Mouse (Mus musculus) mature B cell (primary cell): ENCODE measurements around the gene Timm50.

Source experiments
- in situ Hi-C: fragments of 300-500 bp; cut with MboI; formaldehyde crosslinking; loops from 2 replicates; pipeline ENCODE4 v1.14.3; 2019

Gene Timm50

DNA sequence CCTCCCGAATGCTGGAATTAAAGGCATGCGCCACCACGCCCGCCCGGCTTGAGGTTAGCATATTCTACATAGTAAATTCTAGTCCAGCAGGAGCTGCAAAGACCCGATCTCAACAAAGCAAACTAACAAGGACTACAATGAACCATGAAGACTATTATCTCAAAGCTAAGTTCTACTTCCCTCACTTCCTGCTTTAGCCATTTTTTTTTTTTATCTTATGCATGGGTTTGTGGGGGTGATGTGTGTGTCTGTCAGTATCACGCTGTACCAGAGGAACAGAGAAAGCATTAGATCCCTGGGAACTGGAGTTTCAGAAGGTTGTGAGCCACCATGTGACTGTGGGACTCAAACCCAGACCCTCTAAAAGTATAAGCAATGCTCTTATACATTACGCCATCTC is 13.4 kb upstream of the Timm50 start:
- in situ Hi-C loops = no loop called here

- in situ Hi-C loops = no loop called here
These were observed 10.3 kb upstream of the Timm50 start for GRCm38 (mm10) chr7:28321974-28322720.

DNA sequence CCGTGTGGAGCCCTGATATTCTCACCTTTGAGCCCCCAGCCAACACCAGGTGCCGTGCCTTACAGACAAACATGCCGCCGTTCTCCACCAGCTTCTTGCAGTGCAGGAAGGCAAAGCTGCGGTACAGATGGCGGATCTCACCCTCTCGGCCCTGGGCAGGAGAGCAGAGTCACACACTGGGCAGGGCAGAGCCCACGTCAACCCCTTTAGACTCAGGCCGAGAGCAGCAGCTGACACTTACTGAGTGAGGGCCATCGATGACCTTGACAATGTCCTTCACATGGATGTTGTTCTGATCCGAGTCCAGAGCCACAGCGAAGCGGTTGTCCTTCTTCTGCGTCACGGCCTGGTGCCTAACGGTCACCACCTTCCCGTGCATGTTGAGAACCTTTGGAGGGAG is 6.8 kb upstream of the Timm50 start:
- in situ Hi-C loops = no loop called here

- in situ Hi-C loops = no loop called here
These were observed 6.2 kb upstream of the Timm50 start for GRCm38 (mm10) chr7:28318036-28318435.

DNA sequence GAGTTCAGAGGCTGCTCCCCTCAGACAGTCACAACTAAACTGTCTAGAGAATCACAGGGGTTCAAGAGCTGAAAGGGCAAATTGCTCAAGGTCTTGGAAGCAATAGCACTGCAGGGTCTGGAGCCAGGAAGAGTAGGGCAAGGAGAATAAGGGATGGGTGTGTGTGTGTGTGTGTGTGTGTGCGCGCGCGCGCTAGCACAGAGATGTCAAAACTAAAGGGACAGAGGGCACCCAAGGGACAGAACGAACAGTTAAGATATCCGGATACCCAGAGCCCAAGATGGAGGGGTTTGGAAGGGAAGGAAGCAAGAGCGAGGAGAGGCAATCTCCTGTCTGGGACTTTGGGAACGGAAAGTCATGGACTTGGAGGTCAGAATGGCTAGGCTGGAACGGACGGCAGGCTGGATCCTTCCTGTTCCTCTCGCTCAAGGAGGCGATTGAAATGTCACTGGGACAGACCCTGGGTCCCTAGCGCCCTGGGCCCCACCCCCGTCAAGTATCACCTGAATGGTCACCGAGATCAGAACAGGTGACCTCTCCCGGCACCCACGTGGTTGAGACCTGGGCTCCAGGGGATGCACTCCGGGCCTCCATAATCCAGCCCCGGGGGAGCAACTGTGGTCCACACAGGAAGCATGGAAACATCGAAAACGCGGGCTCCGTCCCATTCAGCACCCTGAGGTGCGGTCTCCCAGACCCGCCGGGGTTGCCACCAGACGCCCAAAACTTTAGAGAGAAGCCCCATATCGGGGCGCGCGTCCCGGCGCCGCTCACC is 534 bp downstream of the Timm50 start:
- in situ Hi-C loops = no loop called here

GRCm38 (mm10) chr7:28309737-28310136 is 2.1 kb downstream of the Timm50 start:
- in situ Hi-C loops = no loop called here

GRCm38 (mm10) chr7:28306216-28306615 is 5.7 kb downstream of the Timm50 start:
- in situ Hi-C loops = no loop called here

DNA sequence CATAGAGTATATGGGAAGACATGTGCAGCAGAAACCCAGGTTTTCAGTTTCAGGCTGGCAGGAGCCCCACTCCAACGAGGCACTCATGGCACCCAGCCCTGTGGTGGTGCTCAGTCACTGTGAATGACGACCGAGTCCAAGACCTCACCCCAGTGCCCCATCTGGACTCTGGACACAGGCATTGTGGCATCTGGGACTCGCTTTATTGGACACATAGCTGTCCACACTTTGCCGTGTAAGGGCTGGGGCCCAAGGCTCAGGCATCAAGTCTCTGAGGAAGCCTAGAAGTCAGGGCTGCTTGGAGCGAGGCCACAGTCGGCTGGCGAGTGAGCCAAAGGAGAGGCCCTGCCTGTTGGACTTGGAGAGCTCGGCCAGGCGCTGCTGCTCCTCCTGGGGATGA is 6.2 kb downstream of the Timm50 start:
- in situ Hi-C loops = no loop called here

GRCm38 (mm10) chr7:28301616-28302433 is 10.0 kb downstream of the Timm50 start, which contains the start of gene Dll3:
Dll3 (minus strand) TSS chr7:28302238.
- in situ Hi-C loops = no loop called here

DNA sequence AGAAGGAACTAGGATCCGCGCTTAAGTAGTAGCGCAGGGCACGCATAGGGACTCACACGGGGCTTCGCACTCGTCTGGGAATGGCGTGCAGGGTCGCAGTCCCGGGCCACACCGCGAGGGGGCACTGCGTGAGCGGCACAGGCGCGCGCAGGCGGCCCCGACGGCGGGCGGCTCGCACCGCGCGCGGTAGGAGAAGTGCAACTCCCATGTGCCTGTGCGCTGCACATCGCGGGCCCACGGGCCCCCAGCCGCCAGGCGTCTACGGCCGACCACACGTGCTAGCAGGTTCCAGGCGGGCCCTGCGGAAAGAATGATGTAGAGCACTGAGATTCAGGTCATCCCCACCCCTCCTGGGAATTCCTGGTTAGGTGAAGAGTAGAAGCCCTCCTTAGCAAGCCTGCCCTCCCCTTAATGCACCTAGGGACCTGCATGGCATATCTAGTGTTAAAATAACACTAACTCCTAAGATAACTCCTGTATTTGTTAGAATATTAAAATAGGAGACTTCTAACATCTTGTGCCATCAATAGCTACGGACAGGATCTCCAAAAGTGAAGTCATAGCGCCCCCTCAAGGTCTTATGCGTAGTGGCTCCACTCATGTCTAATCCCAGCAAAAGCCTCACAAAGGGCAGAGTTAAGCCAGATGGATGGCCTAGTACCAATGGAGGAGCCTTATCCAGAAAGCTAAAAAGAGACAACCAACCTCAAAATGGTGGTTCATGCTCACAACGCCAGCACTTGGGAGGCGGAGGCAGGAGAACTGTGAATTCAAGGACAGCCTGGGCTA is 12.8 kb downstream of the Timm50 start:
- in situ Hi-C loops = no loop called here

- in situ Hi-C loops = no loop called here
These were observed 17.4 kb downstream of the Timm50 start for GRCm38 (mm10) chr7:28294481-28294880.

GRCm38 (mm10) chr7:28290638-28291590 is 21.0 kb downstream of the Timm50 start, which contains the start of gene Selenov:
Selenov (minus strand) TSS chr7:28291186.
- in situ Hi-C loops = no loop called here

DNA sequence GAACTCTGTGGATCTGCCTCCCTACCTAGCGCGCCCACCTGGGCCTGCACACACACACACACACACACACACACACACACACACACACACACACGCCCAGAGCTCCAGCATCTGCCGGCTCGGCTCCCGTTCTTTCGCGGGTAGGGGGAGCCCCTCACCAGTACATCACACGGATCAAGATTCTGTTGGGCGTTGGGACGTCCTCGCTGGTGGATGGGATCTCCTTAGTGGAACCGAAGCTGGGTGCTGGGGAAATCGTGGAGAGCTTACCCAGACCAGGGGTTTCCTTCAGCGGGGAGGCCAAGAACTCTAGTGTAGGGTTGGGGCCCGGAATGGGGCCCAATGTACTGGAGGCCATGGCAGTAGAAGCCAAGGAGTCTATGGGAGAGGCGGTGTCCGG is 21.7 kb downstream of the Timm50 start:
- in situ Hi-C loops = no loop called here

DNA sequence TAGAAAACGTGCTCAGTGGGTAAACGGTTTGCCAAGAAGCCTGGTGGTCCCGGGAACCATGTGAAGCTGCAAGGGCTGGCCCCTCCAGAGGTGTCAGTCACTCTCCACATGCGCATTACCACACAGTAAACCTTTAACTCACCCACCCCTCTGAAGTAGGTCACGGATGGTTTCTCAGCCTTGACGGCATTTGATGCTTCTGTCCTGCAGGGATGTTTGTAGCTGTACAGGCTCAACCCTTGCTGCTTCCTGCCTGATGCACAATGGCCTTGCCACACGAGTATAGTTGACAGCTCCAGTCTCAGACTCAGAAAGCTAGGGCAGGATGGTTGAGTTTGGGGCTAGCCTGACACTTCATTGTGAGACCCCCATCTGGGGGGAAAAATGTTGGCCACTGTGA is 31.2 kb downstream of the Timm50 start:
- in situ Hi-C loops = no loop called here

- in situ Hi-C loops = no loop called here
These were observed 33.6 kb downstream of the Timm50 start for GRCm38 (mm10) chr7:28278279-28278652.

DNA sequence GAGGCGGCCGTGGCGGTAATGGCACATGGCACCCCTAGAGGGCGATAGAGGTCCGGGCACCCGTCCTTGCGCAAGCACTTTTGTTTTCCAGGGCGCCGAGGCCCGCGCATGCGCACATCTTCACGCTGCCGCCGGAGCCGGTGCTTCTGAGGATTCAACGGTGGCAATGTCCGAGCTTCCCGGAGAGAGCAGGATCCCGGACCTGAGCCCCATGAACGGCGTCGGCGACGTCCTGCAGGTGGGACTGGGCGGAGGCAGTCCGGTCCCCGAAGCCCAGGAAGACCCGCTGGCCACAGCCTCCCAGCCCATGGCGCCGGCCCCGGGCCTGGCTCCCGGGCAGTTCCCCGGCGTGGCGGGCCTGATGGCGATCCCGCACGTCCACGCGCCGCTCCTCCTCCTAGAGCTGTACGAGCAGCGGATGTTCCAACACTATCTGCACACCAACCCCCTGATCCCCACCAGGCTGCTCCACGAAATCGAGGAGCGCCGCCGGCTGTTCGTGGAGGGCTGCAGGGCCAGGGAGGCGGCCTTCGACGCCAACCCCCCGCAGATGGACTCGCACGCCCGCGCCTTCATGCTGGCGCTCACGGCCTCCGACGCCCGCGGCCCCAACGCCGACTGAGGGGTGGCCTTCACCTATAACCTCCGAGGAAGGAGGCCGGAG is 34.1 kb downstream of the Timm50 start, which contains the start of gene Eid2b:
Eid2b (plus strand) TSS at position 125 of the 664 bp plus-strand sequence.
- in situ Hi-C loops = no loop called here

GRCm38 (mm10) chr7:28277237-28277614 is 34.6 kb downstream of the Timm50 start:
- in situ Hi-C loops = no loop called here

DNA sequence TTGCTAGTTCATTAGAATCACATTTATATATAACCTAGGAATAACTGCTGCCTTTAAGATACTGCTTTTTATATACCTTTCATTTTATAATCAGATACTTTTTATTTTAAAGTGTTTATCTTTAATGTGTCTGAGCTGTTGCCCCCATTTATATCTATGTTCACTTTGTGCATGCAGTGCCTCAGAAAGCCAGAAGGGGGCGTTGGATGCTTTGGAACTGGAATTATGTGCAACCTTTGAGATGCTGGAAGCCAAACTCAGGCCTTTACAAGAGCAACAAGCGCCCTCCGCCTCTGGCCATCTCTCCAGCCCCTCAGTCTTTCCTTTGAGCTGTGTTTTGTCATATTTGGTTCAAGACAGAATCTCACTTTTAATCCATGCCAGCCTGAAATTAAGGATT is 40.1 kb downstream of the Timm50 start:
- in situ Hi-C loops = no loop called here

- in situ Hi-C loops = no loop called here
These were observed 42.5 kb downstream of the Timm50 start for GRCm38 (mm10) chr7:28269355-28269754.

DNA sequence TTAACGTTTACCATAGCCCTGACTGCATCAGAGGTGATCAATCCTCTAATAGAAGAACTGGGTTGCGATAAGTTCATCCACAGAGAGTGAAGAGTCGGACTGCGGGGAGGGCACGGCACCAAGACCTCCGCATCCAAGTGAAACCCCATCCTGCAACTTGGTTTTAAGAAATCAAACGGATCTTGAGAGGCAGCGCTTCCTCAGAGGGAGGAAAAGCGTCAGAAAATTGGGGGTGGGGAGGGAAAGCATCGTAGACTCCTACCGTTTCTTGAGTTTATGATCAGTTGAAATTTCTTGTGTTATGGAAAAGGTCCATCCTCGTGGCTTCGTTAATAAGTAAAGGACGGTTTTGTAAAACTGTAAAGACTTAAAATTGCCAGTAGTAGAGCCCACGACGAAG is 43.3 kb downstream of the Timm50 start:
- in situ Hi-C loops = no loop called here
